Mouse (Mus musculus) heart, embryonic 13.5 days (tissue): ENCODE results near the gene Lgals3bp. TPM values are rescaled to one million over a fixed set of nuclear protein-coding genes. Genes with fewer than 3 reads are reported as not detected.
A peak's percentile ranks its signal among the peaks of the same experiment; 100 is the strongest.

Source experiments
- ATAC-seq: fragments of 200-750 bp; cut with Nextera tagmentation; 2 replicates; pipeline ENCODE4 v1.8.0; 2017; ENCODE audit warnings: moderate TSS enrichment; ENCODE audit not compliant: insufficient number of reproducible peaks, low FRiP score, low TSS enrichment; ENCODE audit errors: extremely low read depth
- H3K27ac ChIP-seq: fragments of 300-500 bp; sonication (generic); replicated peaks from 2 replicates; pipeline ENCODE4 v1.5.1; 2015; ENCODE audit warnings: moderate library complexity, mild to moderate bottlenecking, inconsistent platforms
- H3K27me3 ChIP-seq: fragments of 300-500 bp; sonication (generic); replicated peaks from 2 replicates; pipeline ENCODE4 v1.6.1; 2015; ENCODE audit warnings: mild to moderate bottlenecking, inconsistent platforms
- H3K36me3 ChIP-seq: fragments of 300-500 bp; sonication (generic); 2 replicates; pipeline ENCODE4 v1.6.1; 2015; ENCODE audit warnings: mild to moderate bottlenecking, inconsistent platforms
- H3K4me1 ChIP-seq: fragments of 300-500 bp; sonication (generic); 2 replicates; pipeline ENCODE4 v1.6.1; 2015; ENCODE audit warnings: inconsistent platforms
- H3K4me2 ChIP-seq: fragments of 300-500 bp; sonication (generic); 2 replicates; pipeline ENCODE4 v1.6.1; 2015; ENCODE audit warnings: inconsistent platforms, mild to moderate bottlenecking, moderate library complexity
- H3K4me3 ChIP-seq: fragments of 300-500 bp; sonication (generic); 2 replicates; pipeline ENCODE4 v1.5.1; 2015; ENCODE audit warnings: moderate library complexity, mild to moderate bottlenecking, inconsistent platforms
- H3K9ac ChIP-seq: fragments of 300-500 bp; sonication (generic); 2 replicates; pipeline ENCODE4 v1.6.1; 2015; ENCODE audit warnings: inconsistent platforms, mild to moderate bottlenecking, moderate library complexity
- H3K9me3 ChIP-seq: fragments of 300-500 bp; sonication (generic); 2 replicates; pipeline ENCODE4 v1.6.1; 2016; ENCODE audit warnings: inconsistent platforms
- WGBS: fragments of 180-500 bp; shearing (Covaris S2); methylation state at CpG from one replicate; pipeline ENCODE4 v1.1.7; 2015; ENCODE audit warnings: mixed read lengths; 5-methylcytosine and 5-hydroxymethylcytosine counted together
- polyA plus RNA-seq: library from polyadenylated mRNA; unstranded; fragments of >200 nt; fragmentation: Nextera tagmentation; extraction: Ambion mirVana; gene quantifications from 2 replicates; pipeline ENCODE4 v1.2.1, GENCODE M21; 2015

The Lgals3bp gene
- polyA plus RNA-seq, 1 experiment from 2014 or later = 7.3 TPM

- Histone ChIP-seq H3K9ac (no peak overlapping the region; the same call in 1 of the 2 replicates), H3K36me3 (peaks cover 76% of the 10 kb centered on the region), H3K4me1 (peaks cover 5% of the 10 kb centered on the region; the same call in 1 of the 2 replicates), H3K4me3 (no peak overlapping the region), H3K9me3 (no peaks in the 10 kb centered on the region), H3K27me3 (no peaks in the 10 kb centered on the region), H3K27ac (no peak overlapping the region), H3K4me2 (no peak overlapping the region)
- 71% methylated on average over 12 of the region's 12 CpGs for WGBS
- no peak for ATAC-seq
Observed at GRCm38 (mm10) chr11:118409106-118410072, 7.5 kb upstream of the Lgals3bp start.

DNA sequence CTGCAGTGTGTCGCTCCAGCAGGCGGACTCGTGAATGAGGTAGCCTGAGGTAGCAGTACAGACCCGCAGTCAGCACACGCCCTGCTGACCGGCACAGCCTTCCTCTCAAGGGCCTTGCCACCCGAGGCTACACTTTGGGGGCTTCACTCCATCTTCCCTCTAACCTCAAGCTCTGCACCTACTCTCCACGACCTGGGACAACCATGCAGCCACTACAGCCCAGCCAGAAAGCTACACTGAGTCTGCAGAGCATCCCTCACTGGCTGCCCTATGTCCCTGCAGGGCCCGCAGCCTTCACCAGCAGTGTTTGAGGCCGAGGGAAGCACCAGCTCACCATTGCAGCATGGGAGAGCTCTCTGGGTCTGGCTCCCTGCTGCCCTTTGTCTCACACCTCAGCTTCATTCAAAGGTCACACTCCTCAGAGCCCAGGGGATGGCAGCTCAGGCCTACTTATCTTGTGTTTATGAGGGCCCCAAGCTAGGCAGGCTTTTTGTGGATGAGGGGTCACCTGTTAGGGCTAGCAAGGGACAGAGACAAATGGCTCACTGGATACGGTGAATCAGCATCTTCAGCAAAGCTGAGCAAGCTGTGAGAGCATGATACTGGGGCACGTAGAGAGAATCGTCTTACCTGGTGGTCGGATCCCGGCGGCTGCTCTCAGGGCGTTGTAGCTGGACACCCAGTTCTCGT is 6.3 kb upstream of the Lgals3bp start:
- H3K27me3 ChIP-seq = no peaks in the 10 kb centered on the region
- no peaks in the 10 kb centered on the region for H3K9me3 ChIP-seq
- H3K4me1 ChIP-seq = peaks cover 5% of the 10 kb centered on the region; the same call in 1 of the 2 replicates
- no peak for ATAC-seq
- WGBS = 64% methylated on average over 18 of the region's 18 CpGs
- no peak overlapping the region for H3K4me2 ChIP-seq
- H3K36me3 ChIP-seq = peaks cover 64% of the 10 kb centered on the region
- H3K27ac ChIP-seq = no peak overlapping the region
- no peak overlapping the region for H3K9ac ChIP-seq
- no peak overlapping the region for H3K4me3 ChIP-seq

DNA sequence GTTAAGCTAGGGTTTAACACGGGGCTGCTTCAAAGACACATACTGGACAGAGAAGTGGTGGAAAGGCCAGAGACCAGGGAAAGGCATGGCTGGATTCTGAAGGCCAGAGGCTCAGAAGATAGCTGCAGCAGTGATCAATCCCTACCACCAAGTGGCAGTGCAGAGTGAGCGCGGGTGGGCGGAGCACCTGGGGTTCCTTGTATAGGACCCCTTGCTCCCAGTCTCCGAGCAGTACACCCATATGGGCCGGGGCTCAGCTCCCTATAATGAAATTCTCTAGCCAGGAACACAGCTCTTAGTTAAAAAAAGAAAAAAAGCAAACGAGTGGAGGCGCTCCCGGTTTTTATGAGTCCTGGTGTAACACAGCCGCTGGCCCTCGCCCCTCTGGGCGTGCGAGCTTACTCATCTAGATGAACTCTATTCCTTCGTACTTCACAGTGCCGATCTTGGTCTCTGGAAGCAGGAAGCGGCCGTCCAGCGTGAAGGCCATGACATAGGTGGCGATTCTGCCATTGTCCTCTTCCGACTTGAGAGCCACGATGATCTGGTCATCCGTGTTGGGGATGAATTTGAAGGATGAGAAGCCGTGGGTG is 5.5 kb upstream of the Lgals3bp start:
- peaks cover 60% of the 10 kb centered on the region for H3K36me3 ChIP-seq
- peak overlapping the region; percentile 2; the same call in 1 of the 2 replicates for H3K9ac ChIP-seq
- H3K27ac ChIP-seq = no peak overlapping the region
- H3K27me3 ChIP-seq = no peaks in the 10 kb centered on the region
- H3K4me1 ChIP-seq = peaks cover 5% of the 10 kb centered on the region
- H3K4me3 ChIP-seq = no peak overlapping the region
- 84% methylated on average over 23 of the region's 23 CpGs for WGBS
- no peak overlapping the region for H3K4me2 ChIP-seq
- H3K9me3 ChIP-seq = no peaks in the 10 kb centered on the region
- ATAC-seq = no peak

- Histone ChIP-seq H3K9ac (peak overlapping the region; percentile 2), H3K36me3 (peaks cover 59% of the 10 kb centered on the region)
Observed at GRCm38 (mm10) chr11:118406521-118406920, 4.6 kb upstream of the Lgals3bp start.

GRCm38 (mm10) chr11:118405311-118405710 is 3.4 kb upstream of the Lgals3bp start:
- Histone ChIP-seq H3K36me3 (peaks cover 47% of the 10 kb centered on the region), H3K27me3 (no peaks in the 10 kb centered on the region), H3K9ac (no peak overlapping the region), H3K4me1 (peaks cover 26% of the 10 kb centered on the region), H3K4me2 (no peak overlapping the region), H3K9me3 (no peaks in the 10 kb centered on the region), H3K27ac (no peak overlapping the region), H3K4me3 (no peak overlapping the region)
- no peak for ATAC-seq
- WGBS = 93% methylated on average over 8 of the region's 8 CpGs

More at GRCm38 (mm10) chr11:118406521-118406920, 4.6 kb upstream of the Lgals3bp start:
- 83% methylated on average over 5 of the region's 5 CpGs for WGBS
- Histone ChIP-seq H3K9me3 (no peaks in the 10 kb centered on the region), H3K4me3 (no peak overlapping the region), H3K27ac (peak overlapping the region; percentile 57), H3K4me2 (no peak overlapping the region), H3K4me1 (peaks cover 14% of the 10 kb centered on the region), H3K27me3 (no peaks in the 10 kb centered on the region)
- no peak for ATAC-seq

- Histone ChIP-seq H3K9ac (no peak overlapping the region), H3K36me3 (peaks cover 36% of the 10 kb centered on the region), H3K4me1 (peaks cover 36% of the 10 kb centered on the region), H3K9me3 (no peaks in the 10 kb centered on the region), H3K27ac (no peak overlapping the region), H3K4me2 (no peak overlapping the region), H3K4me3 (no peak overlapping the region), H3K27me3 (no peaks in the 10 kb centered on the region)
- 61% methylated on average over 6 of the region's 6 CpGs for WGBS
- no peak for ATAC-seq
Observed at GRCm38 (mm10) chr11:118403951-118404899, 2.3 kb upstream of the Lgals3bp start.

DNA sequence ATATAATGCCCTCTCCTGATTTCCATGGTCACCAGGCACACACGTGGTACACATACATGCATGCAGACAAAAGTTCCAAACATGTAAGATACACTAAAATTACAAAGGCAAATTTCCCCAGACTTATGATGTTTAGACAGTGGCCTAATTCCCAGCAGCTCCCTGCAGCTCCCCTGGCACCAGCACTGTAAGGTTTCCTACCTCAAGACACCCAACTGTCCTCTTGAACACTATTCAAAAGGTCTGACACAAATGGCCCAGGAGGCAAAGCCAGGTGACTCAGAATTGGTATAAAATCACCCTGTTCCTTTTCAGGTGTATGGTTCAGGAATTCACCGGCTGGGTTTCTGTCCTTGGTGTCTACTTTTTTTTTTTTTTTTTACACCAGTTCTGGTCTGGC is 1.3 kb upstream of the Lgals3bp start:
- H3K9ac ChIP-seq = no peak overlapping the region
- peaks cover 25% of the 10 kb centered on the region for H3K36me3 ChIP-seq
- no peak overlapping the region for H3K27ac ChIP-seq
- no peaks in the 10 kb centered on the region for H3K9me3 ChIP-seq
- H3K4me2 ChIP-seq = no peak overlapping the region
- H3K4me1 ChIP-seq = peaks cover 36% of the 10 kb centered on the region
- H3K4me3 ChIP-seq = no peak overlapping the region
- ATAC-seq = no peak
- no peaks in the 10 kb centered on the region for H3K27me3 ChIP-seq
- 93% methylated on average over 2 of the region's 2 CpGs for WGBS

DNA sequence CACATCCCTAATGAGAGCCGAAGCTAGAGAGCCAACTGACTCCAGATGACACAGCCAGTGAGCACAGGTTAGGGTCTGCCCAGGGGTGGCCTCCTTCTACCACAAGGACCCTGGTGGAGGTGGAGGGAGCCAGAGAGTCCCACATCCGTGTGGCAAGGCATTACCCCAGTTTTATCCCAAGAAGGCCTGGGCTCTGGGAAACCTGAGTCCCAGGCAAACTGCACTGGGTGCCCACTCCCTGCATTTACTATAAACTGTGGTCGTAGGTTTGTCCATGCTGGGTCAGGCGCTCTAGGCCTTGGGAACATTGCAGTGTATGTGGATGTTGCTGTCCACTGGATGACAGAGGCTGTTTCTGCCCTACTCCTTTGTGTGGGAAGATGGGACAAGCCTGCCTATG is 697 bp downstream of the Lgals3bp start:
- H3K4me3 ChIP-seq = no peak overlapping the region
- H3K9me3 ChIP-seq = no peaks in the 10 kb centered on the region
- H3K36me3 ChIP-seq = peaks cover 5% of the 10 kb centered on the region
- peak overlapping the region; percentile 69 for H3K9ac ChIP-seq
- peak overlapping the region; percentile 24; the same call in 1 of the 2 replicates for H3K4me2 ChIP-seq
- 78% methylated on average over 4 of the region's 4 CpGs for WGBS
- ATAC-seq = no peak
- H3K27me3 ChIP-seq = no peaks in the 10 kb centered on the region
- H3K27ac ChIP-seq = peak overlapping the region; percentile 76
- H3K4me1 ChIP-seq = peaks cover 32% of the 10 kb centered on the region

GRCm38 (mm10) chr11:118400566-118400936 is 1.3 kb downstream of the Lgals3bp start:
- no peak overlapping the region for H3K4me3 ChIP-seq
- 10% methylated on average over 6 of the region's 6 CpGs for WGBS
- H3K4me1 ChIP-seq = peaks cover 32% of the 10 kb centered on the region
- peak overlapping the region; percentile 26; the same call in 1 of the 2 replicates for H3K9ac ChIP-seq
- ATAC-seq = no peak
- 0 out of 2 replicates have a peak, but pooled peaks cover 4% of the 10 kb centered on the region for H3K36me3 ChIP-seq
- no peaks in the 10 kb centered on the region for H3K9me3 ChIP-seq
- H3K27ac ChIP-seq = peak overlapping the region; percentile 76
- no peaks in the 10 kb centered on the region for H3K27me3 ChIP-seq
- H3K4me2 ChIP-seq = peak overlapping the region; percentile 29; the same call in 1 of the 2 replicates

- no peaks in the 10 kb centered on the region for H3K9me3 ChIP-seq
- no peak overlapping the region for H3K4me3 ChIP-seq
- H3K36me3 ChIP-seq = 0 out of 2 replicates have a peak, but pooled peaks cover 4% of the 10 kb centered on the region
- no peak for ATAC-seq
- 39% methylated on average over 5 of the region's 5 CpGs for WGBS
- peak overlapping the region; percentile 29; the same call in 1 of the 2 replicates for H3K4me2 ChIP-seq
- H3K9ac ChIP-seq = peak overlapping the region; percentile 26; the same call in 1 of the 2 replicates
- no peaks in the 10 kb centered on the region for H3K27me3 ChIP-seq
- H3K27ac ChIP-seq = peak overlapping the region; percentile 76
- H3K4me1 ChIP-seq = peaks cover 32% of the 10 kb centered on the region
Observed at GRCm38 (mm10) chr11:118399891-118400565, 1.9 kb downstream of the Lgals3bp start.
